Mouse (Mus musculus) MEL (cell line): ENCODE data around the gene Bloc1s5.

Experiments
- CTCF ChIP-seq, 3 experiments: IDR thresholded peaks in 2 of 3; conservative IDR thresholded peaks in 1 of 3; 2 replicates each; pipeline ENCODE4 v1.5.1; 2011 to 2012; ENCODE audit warnings: low read length in 3 of 3, low read depth in 2 of 3, mild to moderate bottlenecking in 2 of 3, improper control_type of control experiment in 1 of 3, inconsistent platforms in 1 of 3, mixed read lengths in 1 of 3, moderate library complexity in 1 of 3; ENCODE audit not compliant: control insufficient read depth in 1 of 3, insufficient read depth in 1 of 3, poor library complexity in 1 of 3, severe bottlenecking in 1 of 3
- GABPA ChIP-seq: IDR thresholded peaks from 2 replicates; pipeline ENCODE4 v1.6.1; 2012; ENCODE audit warnings: low read depth, mild to moderate bottlenecking, inconsistent platforms, low read length, improper control_type of control experiment, moderate library complexity
- GATA1 ChIP-seq: IDR thresholded peaks from 2 replicates; pipeline ENCODE4 v1.6.1; 2011; ENCODE audit warnings: low read depth, low read length, improper control_type of control experiment
- POLR2A ChIP-seq, 2 experiments: IDR thresholded peaks; 2 replicates each; pipeline ENCODE4 v1.6.1; 2011 to 2012; ENCODE audit warnings: low read length in 2 of 2, mild to moderate bottlenecking in 2 of 2, control low read depth in 1 of 2, improper control_type of control experiment in 1 of 2, low read depth in 1 of 2, moderate library complexity in 1 of 2; ENCODE audit not compliant: control insufficient read depth in 1 of 2, insufficient read depth in 1 of 2, poor library complexity in 1 of 2

DNA sequence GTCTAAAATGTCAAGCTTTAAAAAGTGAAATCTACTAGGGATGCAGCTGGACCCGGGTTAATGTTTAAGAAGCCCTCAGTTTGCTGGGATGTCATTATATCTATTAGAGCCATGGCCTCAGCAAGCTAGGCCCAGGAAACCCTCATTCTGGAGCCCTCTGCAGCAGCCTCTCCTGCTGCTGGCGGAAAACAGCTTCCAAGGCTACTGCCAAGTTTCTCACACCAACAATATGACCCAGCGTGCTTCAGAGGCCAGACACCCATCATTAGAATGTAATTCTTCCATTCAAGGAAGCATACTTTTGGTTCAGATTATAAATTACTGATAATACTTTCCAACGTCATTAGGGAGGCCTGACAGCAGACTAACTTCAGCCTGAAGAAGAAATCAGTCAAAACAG is 18.0 kb downstream of the Bloc1s5 start:
- TF ChIP-seq CTCF (IDR thresholded peaks at IDR 0.05 in 2 of 3, conservative IDR thresholded peaks at IDR 0.05 in 1 of 3; ENCODE audit: control insufficient read depth in 1 of 3, insufficient read depth in 1 of 3, low read depth in 2 of 3, low read length in 3 of 3, poor library complexity in 1 of 3, severe bottlenecking in 1 of 3) = no peak
- no peak for TF ChIP-seq GABPA
- TF ChIP-seq GATA1 = no peak
- TF ChIP-seq POLR2A (IDR thresholded peaks at IDR 0.05; ENCODE audit: control insufficient read depth in 1 of 2, insufficient read depth in 1 of 2, low read depth in 1 of 2, low read length in 2 of 2, poor library complexity in 1 of 2) = no peak
